Mouse (Mus musculus): ENCODE measurements around the gene Bank1. TPM values are rescaled to one million over a fixed set of nuclear protein-coding genes. Genes with fewer than 3 reads are reported as not detected.

Gene Bank1
- 13.7 TPM for polyA plus RNA-seq (2014; fragmentation: Illumina TruSeq; extraction: RNeasy Lipid Tissue Mini Kit (QIAGEN cat#74804); ENCODE audit: low replicate concordance)

GRCm38 (mm10) chr3:136325783-136326182 is at the start of gene Bank1:
TSS of gene Bank1 (minus strand) at chr3:136326066.

